In the genomic region with DNA sequence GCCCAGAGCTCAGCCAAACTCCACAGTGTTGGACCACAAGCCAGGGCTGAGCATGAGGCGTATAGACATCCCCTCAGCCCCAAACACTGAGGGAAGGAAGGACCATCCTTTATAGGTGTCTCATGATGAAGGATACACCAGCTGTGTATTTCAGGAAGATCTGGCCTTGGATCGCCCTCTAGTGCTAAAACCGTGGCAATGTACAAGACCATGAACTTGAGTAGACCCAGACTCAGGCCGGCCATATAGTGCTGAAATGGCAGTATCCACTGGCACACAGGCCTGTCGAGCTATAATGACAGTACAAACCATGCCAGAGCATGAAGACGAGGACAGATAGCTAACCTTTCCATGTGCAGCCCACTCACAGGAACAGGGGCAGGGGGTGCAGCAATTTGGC, we compare ENCODE assay signal across 9 mouse cellular contexts. TPM values are rescaled to one million over a fixed set of nuclear protein-coding genes. Genes with fewer than 3 reads are reported as not detected.
DNase-seq lines count a peak whose midpoint lies in the region; ATAC-seq and TF ChIP-seq lines count a peak whose summit lies in the region.
"Had no signal": no experiment of that assay in that cellular context is flagged by ENCODE, and none has a peak within 500 bp of the region (broad histone marks: within the 10 kb centered on the region; RNA-seq: fewer than 3 reads in every experiment).

No protein-coding gene starts in this region.

- H3K9me3 ChIP-seq in kidney, embryonic 15.5 days (replicated peaks) = 0 out of 2 replicates have a peak, but pooled peaks cover 3% of the 10 kb centered on the region
- H3K9me3 ChIP-seq in ES-Bruce4 (replicated peaks; ENCODE audit: control insufficient read depth, insufficient read depth, low read length, poor library complexity, severe bottlenecking) = no peaks in the 10 kb centered on the region
- H3K9me3 ChIP-seq: neural tube, embryonic 13.5 days had no signal

- no peak overlapping the region for H3K9ac ChIP-seq in kidney, embryonic 15.5 days
- no peak overlapping the region for H3K9ac ChIP-seq in ES-Bruce4 (ENCODE audit: low read depth, poor library complexity, severe bottlenecking)
- H3K9ac ChIP-seq: neural tube, embryonic 13.5 days had no signal

- no peak overlapping the region for H3K27ac ChIP-seq in kidney, embryonic 15.5 days
- H3K27ac ChIP-seq in ES-Bruce4 (ENCODE audit: insufficient read depth, low read length) = no peak overlapping the region
- H3K27ac ChIP-seq: neural tube, embryonic 13.5 days had no signal

- no peak for TF ChIP-seq EP300 in ES-Bruce4 (IDR thresholded peaks at IDR 0.05; ENCODE audit: insufficient read depth, low read depth, low read length)

- TF ChIP-seq POLR2A in ES-Bruce4 (IDR thresholded peaks at IDR 0.05; ENCODE audit: insufficient read depth, low read length) = no peak

- no peak for ATAC-seq in kidney, embryonic 15.5 days (replicated peaks; ENCODE audit: low FRiP score)

- no peak overlapping the region for H3K4me2 ChIP-seq in kidney, embryonic 15.5 days
- H3K4me2 ChIP-seq: neural tube, embryonic 13.5 days had no signal

- no peaks in the 10 kb centered on the region for H3K27me3 ChIP-seq in kidney, embryonic 15.5 days
- no peaks in the 10 kb centered on the region for H3K27me3 ChIP-seq in ES-Bruce4 (ENCODE audit: control insufficient read depth, insufficient read depth, low read length, poor library complexity, severe bottlenecking)
- H3K27me3 ChIP-seq: neural tube, embryonic 13.5 days had no signal

- 78% methylated on average over 6 of the region's 6 CpGs for WGBS in kidney, embryonic 15.5 days

- DNase-seq in kidney, adult 11 months = peak; percentile 42
- peak; percentile 24 for DNase-seq in c-Kit-positive CD71-negative TER-119-negative erythroid progenitor cells, embryonic 14.5 days (ENCODE audit: low read depth)
- peak; percentile 28 for DNase-seq in lung, postnatal 25 days (ENCODE audit: low spot score)
- DNase-seq in urinary bladder, postnatal 14 days (ENCODE audit: low spot score) = no peak
- DNase-seq in urinary bladder, postnatal 25 days (ENCODE audit: low spot score) = no peak
- DNase-seq in heart, postnatal 4 days = no peak

- H3K36me3 ChIP-seq in kidney, embryonic 15.5 days = peaks cover 1% of the 10 kb centered on the region; the same call in 1 of the 2 replicates
- peaks cover 7% of the 10 kb centered on the region; the same call in 1 of the 2 replicates for H3K36me3 ChIP-seq in ES-Bruce4 (ENCODE audit: control insufficient read depth, insufficient read depth, low read length, poor library complexity, severe bottlenecking)

- H3K4me1 ChIP-seq in kidney, embryonic 15.5 days = no peaks in the 10 kb centered on the region
- no peaks in the 10 kb centered on the region for H3K4me1 ChIP-seq in ES-Bruce4 (ENCODE audit: control insufficient read depth, insufficient read depth, low read length)

- H3K4me3 ChIP-seq in kidney, embryonic 15.5 days (replicated peaks) = no peak overlapping the region
- H3K4me3 ChIP-seq in ES-Bruce4 (ENCODE audit: low read depth, low read length) = no peak overlapping the region
- H3K4me3 ChIP-seq: neural tube, embryonic 13.5 days had no signal

- TF ChIP-seq CTCF in ES-Bruce4 (IDR thresholded peaks at IDR 0.05; ENCODE audit: low read depth, low read length) = peak; percentile 36

RNA-seq across cellular contexts. Expression of gene Gpr19, which starts 21.6 kb away (rescaled TPM):
- polyA plus RNA-seq in kidney, embryonic 15.5 days (2015; fragmentation: Nextera tagmentation; extraction: Ambion mirVana) = 11.0 and 12.3 TPM in 2 replicates
- polyA plus RNA-seq in ES-Bruce4 (2011; ENCODE audit: insufficient read depth, insufficient read length, low read depth, missing spikeins) = 26.3 and 26.8 TPM in 2 replicates
- total RNA-seq in heart, postnatal 4 days (2021) = 1 to 10 TPM; 6.3 to 6.6 TPM

RNA-seq across cellular contexts. Expression of gene Cdkn1b, which starts 43.4 kb away (rescaled TPM):
- 15.9 and 17.6 TPM in 2 replicates for polyA plus RNA-seq in kidney, embryonic 15.5 days (2015; fragmentation: Nextera tagmentation; extraction: Ambion mirVana)
- polyA plus RNA-seq in ES-Bruce4 (2011; ENCODE audit: insufficient read depth, insufficient read length, low read depth, missing spikeins) = 37.2 and 38.4 TPM in 2 replicates
- 10 to 100 TPM; 46.1 to 47.7 TPM for total RNA-seq in heart, postnatal 4 days (2021)

RNA-seq across cellular contexts. Expression of gene Crebl2, which starts 46.8 kb away (rescaled TPM):
- polyA plus RNA-seq in kidney, embryonic 15.5 days (2015; fragmentation: Nextera tagmentation; extraction: Ambion mirVana) = 2.3 and 3.1 TPM in 2 replicates
- 6.1 and 7.6 TPM in 2 replicates for polyA plus RNA-seq in ES-Bruce4 (2011; ENCODE audit: insufficient read depth, insufficient read length, low read depth, missing spikeins)
- 1 to 10 TPM; 2.4 to 2.8 TPM for total RNA-seq in heart, postnatal 4 days (2021)

Comparison
In these comparisons a context has a peak if more than half of its experiments do, and no peak if none do; other contexts are left out.
1. DNase-seq: peak in kidney, adult 11 months (single experiment), c-Kit-positive CD71-negative TER-119-negative erythroid progenitor cells, embryonic 14.5 days (single experiment) and lung, postnatal 25 days (single experiment); none in urinary bladder, postnatal 14 days (single experiment), urinary bladder, postnatal 25 days (single experiment) and heart, postnatal 4 days (single experiment).